Mouse (Mus musculus) adrenal gland, postnatal 25 days (tissue): ENCODE measurements around the gene Orm1. TPM values are rescaled to one million over a fixed set of nuclear protein-coding genes. Genes with fewer than 3 reads are reported as not detected.

Source experiments
- DNase-seq: peaks from one replicate; pipeline ENCODE4 v3.0.0; 2021; ENCODE audit warnings: mixed read lengths
- total RNA-seq: library from RNA; stranded (reverse); gene quantifications from 2 replicates; pipeline ENCODE4 v1.2.3, GENCODE M21; 2021

Orm1 gene
- total RNA-seq, 1 experiment from 2014 or later, result 28.8 TPM

- peak; percentile 52 for DNase-seq
Observed at GRCm38 (mm10) chr4:63355877-63356665, 11.7 kb downstream of the Orm1 start, which contains the start of gene Orm3. Orm3 (plus strand) TSS chr4:63356162.

- DNase-seq, result no peak
Observed at GRCm38 (mm10) chr4:63356981-63357570, 12.7 kb downstream of the Orm1 start.

GRCm38 (mm10) chr4:63359861-63360260, 15.5 kb downstream of the Orm1 start:
- DNase-seq, result no peak

- DNase-seq, result peak; percentile 33
Observed at GRCm38 (mm10) chr4:63362150-63362549, 17.8 kb downstream of the Orm1 start, which contains the start of gene Orm2. Orm2 (plus strand) TSS chr4:63362449.

- peak; percentile 91 for DNase-seq
Observed at GRCm38 (mm10) chr4:63368577-63368976, 24.2 kb downstream of the Orm1 start.

- no peak for DNase-seq
Observed at GRCm38 (mm10) chr4:63370897-63371296, 26.5 kb downstream of the Orm1 start.

- DNase-seq, result peak; percentile 46
Observed at GRCm38 (mm10) chr4:63371890-63372289, 27.5 kb downstream of the Orm1 start.

GRCm38 (mm10) chr4:63373404-63373803, 29.0 kb downstream of the Orm1 start:
- no peak for DNase-seq

- DNase-seq, result no peak
Observed at GRCm38 (mm10) chr4:63374331-63374730, 30.0 kb downstream of the Orm1 start.

- DNase-seq, result no peak
Observed at GRCm38 (mm10) chr4:63375367-63375766, 31.0 kb downstream of the Orm1 start.

- DNase-seq, result no peak
Observed at GRCm38 (mm10) chr4:63377483-63377882, 33.1 kb downstream of the Orm1 start.

GRCm38 (mm10) chr4:63382676-63383369, 38.5 kb downstream of the Orm1 start:
- no peak for DNase-seq

GRCm38 (mm10) chr4:63383474-63383873, 39.1 kb downstream of the Orm1 start:
- DNase-seq, result no peak

GRCm38 (mm10) chr4:63384262-63384661, 39.9 kb downstream of the Orm1 start:
- DNase-seq, result no peak

GRCm38 (mm10) chr4:63385253-63385652, 40.9 kb downstream of the Orm1 start:
- DNase-seq, result no peak

- DNase-seq, result no peak
Observed at GRCm38 (mm10) chr4:63385784-63386183, 41.4 kb downstream of the Orm1 start.

GRCm38 (mm10) chr4:63388029-63388428, 43.7 kb downstream of the Orm1 start:
- no peak for DNase-seq

- DNase-seq, result no peak
Observed at GRCm38 (mm10) chr4:63389121-63389886, 44.9 kb downstream of the Orm1 start.

GRCm38 (mm10) chr4:63389887-63390528, 45.6 kb downstream of the Orm1 start:
- DNase-seq, result no peak

- DNase-seq, result no peak
Observed at GRCm38 (mm10) chr4:63391322-63391721, 47.0 kb downstream of the Orm1 start.
